Mouse (Mus musculus) E14TG2a.4 (cell line): Measurements from ENCODE around the gene Fndc3a.

Experiments
- H3K27me3 ChIP-seq: 2 replicates; pipeline ENCODE4 v1.6.1; 2014; ENCODE audit warnings: low read length, control low read depth; ENCODE audit not compliant: insufficient read depth
- H3K36me3 ChIP-seq: 2 replicates; pipeline ENCODE4 v1.6.1; 2014; ENCODE audit warnings: low read length, control low read depth; ENCODE audit not compliant: insufficient read depth
- H3K4me1 ChIP-seq: replicated peaks from 2 replicates; pipeline ENCODE4 v1.6.1; 2014; ENCODE audit warnings: low read depth, low read length, control low read depth
- H3K4me3 ChIP-seq: replicated peaks from 2 replicates; pipeline ENCODE4 v1.5.1; 2014; ENCODE audit warnings: mild to moderate bottlenecking, low read length
- H3K9me3 ChIP-seq: 2 replicates; pipeline ENCODE4 v1.6.1; 2014; ENCODE audit warnings: low read length, control low read depth
- CTCF ChIP-seq: conservative IDR thresholded peaks from 2 replicates; pipeline ENCODE4 v1.5.1; 2014; ENCODE audit warnings: low read length
- NANOG ChIP-seq: IDR thresholded peaks from 2 replicates; pipeline ENCODE4 v1.6.1; 2014; ENCODE audit warnings: borderline replicate concordance, low read length, mixed read lengths
- POU5F1 ChIP-seq: IDR thresholded peaks from 2 replicates; pipeline ENCODE4 v1.6.1; 2014; ENCODE audit warnings: low read length, borderline replicate concordance

The Fndc3a gene

DNA sequence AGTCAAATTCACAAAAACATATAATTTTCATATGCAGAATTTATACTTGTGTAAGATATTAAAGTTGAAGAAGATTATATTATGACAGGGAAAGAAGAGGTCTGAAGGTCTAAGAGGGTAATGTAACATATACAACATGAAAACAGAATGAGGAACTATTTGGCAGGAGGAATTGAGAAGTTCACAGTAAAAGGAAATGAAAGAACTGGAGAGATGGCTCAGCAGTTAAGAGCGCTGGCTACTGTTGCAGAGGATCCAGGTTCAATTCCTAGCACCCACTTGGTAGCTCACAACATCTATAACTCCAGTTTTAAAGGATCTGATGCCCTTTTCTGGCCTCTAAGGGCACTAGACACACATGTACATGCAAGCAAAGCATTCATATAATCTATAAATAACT is 65.2 kb downstream of the Fndc3a start:
- TF ChIP-seq POU5F1 (no peak), CTCF (no peak), NANOG (no peak)
- Histone ChIP-seq H3K4me1 (peaks cover 3% of the 10 kb centered on the region; the same call in 1 of the 2 replicates), H3K9me3 (no peaks in the 10 kb centered on the region), H3K36me3 (peaks cover 15% of the 10 kb centered on the region), H3K4me3 (no peak overlapping the region), H3K27me3 (no peaks in the 10 kb centered on the region)

DNA sequence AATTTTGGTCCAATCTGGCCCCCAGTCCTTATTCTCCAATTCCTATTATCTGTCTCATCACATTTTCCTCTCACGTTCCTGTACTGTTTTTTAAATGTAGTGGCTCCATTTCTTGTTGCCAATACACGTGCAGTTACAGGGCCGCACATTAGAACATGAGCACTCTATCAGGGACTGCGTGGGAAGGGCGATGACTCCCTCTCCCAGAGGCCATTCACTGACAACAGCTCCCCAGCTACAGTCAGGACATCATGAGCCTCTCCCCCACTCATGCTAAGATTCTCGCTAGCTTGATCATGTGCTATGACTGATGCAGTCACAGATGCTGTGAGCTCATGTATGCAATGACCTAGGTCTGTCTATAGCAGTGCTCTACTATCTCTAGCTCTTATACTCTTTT is 71.3 kb downstream of the Fndc3a start:
- TF ChIP-seq CTCF (no peak), NANOG (no peak), POU5F1 (no peak)
- peaks cover 13% of the 10 kb centered on the region for H3K36me3 ChIP-seq
- no peak overlapping the region for H3K4me3 ChIP-seq
- no peaks in the 10 kb centered on the region; the same call in 1 of the 2 replicates for H3K4me1 ChIP-seq
- no peaks in the 10 kb centered on the region for H3K27me3 ChIP-seq
- no peaks in the 10 kb centered on the region for H3K9me3 ChIP-seq

DNA sequence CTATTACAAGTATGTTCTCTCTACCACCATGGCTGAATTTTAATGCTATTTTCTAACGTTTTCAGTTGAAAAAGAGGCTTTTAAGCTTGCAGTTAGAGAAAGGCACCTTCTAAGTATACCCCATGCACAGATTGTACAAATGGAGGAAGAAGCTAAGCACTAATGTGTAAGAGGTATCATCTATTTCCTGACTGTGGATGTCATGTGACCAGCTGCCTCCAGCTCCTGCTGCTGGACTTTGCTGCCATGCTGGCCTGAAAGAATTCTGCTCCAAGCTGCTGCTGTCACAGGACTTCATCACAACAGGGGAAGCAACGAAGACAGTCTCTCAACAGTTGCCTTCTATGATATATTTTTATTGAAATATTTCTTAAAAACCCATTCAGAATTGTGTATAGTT is 76.2 kb downstream of the Fndc3a start:
- Histone ChIP-seq H3K9me3 (no peaks in the 10 kb centered on the region), H3K36me3 (no peaks in the 10 kb centered on the region), H3K4me1 (no peaks in the 10 kb centered on the region), H3K4me3 (no peak overlapping the region), H3K27me3 (no peaks in the 10 kb centered on the region)
- TF ChIP-seq NANOG: no peak
- TF ChIP-seq CTCF: no peak
- no peak for TF ChIP-seq POU5F1

DNA sequence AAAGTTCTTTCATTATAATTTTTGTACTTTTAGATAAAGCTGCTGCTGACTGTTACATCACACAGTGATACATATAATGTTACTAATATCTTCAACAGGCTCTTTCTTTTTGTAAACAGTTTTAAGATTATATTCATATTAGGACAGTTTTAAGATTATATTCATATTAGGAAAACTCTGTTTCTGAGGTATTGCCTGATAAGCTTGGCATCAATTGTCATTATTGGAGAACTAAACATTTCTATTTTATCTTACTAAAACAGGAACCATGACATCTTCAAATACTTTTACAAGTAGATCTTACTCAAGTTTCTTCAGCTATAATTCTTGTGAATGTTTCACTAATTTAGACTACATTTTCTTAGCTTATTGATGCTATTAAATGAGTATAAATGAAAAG is 84.4 kb downstream of the Fndc3a start:
- H3K4me3 ChIP-seq: no peak overlapping the region
- no peaks in the 10 kb centered on the region for H3K9me3 ChIP-seq
- H3K36me3 ChIP-seq: peaks cover 3% of the 10 kb centered on the region; the same call in 1 of the 2 replicates
- no peaks in the 10 kb centered on the region for H3K27me3 ChIP-seq
- peaks cover 6% of the 10 kb centered on the region; the same call in 1 of the 2 replicates for H3K4me1 ChIP-seq
- TF ChIP-seq POU5F1 (no peak), CTCF (no peak), NANOG (no peak)

DNA sequence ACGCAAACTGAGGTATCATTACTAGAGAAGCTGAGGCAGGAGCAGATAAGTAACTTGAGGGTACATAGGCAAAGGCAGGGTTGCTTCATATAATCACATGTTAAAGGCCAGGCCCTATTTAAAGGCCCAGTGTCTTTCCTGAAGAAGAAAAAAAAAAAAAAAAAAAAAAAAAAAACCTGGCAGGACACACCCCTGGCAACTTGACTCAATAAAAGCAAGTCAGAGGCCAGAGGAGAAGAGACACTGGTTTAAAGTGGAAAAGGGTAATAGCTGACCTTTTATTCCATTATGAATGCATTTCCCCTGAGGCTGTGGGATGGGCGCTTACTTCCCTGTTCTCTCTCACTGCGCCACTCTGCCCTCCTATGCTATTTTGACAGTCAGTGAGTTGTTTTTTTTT is 105.7 kb downstream of the Fndc3a start:
- Histone ChIP-seq H3K27me3 (no peaks in the 10 kb centered on the region), H3K9me3 (no peaks in the 10 kb centered on the region), H3K4me3 (no peak overlapping the region), H3K4me1 (peaks cover 13% of the 10 kb centered on the region), H3K36me3 (no peaks in the 10 kb centered on the region)
- no peak for TF ChIP-seq POU5F1
- no peak for TF ChIP-seq CTCF
- no peak for TF ChIP-seq NANOG

DNA sequence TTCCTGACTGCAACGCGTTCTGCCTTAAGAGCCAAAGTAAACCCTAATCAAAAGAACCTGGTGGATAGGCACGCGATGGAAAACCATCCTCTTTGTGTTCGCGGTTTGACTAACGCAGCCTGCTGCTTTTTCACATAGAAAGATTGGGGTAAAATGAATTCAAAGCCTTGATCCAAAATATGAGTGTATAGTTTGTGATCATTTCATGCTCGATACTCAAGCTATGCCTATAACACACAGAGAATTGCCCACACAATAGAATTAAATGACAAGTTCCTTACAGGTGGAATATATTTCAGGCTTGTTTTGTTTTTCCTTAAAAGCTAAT is 106.6 kb downstream of the Fndc3a start:
- Histone ChIP-seq H3K9me3 (no peaks in the 10 kb centered on the region), H3K4me3 (peak overlapping the region; percentile 71), H3K4me1 (peaks cover 13% of the 10 kb centered on the region), H3K36me3 (no peaks in the 10 kb centered on the region), H3K27me3 (no peaks in the 10 kb centered on the region)
- no peak for TF ChIP-seq CTCF
- TF ChIP-seq NANOG: no peak
- no peak for TF ChIP-seq POU5F1

DNA sequence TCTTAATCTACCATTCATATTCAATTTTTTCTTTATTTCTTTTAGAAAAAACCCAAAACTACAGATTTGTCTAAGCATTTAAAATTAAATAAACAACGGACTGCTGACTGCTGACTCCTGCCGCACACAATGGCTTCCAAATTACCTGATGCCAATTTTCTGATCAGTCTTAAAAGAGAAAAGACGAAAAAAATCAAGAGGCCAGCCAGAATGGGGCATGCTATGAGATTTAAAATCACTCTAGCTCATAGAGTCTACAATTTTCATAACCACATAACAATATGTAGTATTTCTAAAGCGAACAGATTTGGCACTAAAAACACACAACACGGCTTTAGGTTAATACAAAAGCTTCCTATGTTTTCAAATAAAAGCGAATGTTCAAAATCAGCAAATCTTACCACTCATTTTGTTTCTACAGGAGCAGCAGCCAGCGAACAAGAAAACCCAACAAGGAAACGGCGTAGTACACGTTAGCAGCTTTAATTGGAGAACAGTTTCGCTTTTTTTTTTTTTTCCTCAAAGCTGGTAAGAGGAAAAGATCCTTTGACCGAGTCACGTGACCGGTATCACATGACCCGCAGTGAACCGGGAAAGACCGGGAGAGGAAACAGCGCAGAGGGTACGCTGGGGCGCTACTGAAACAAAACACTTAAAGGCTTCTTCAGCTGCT is 107.1 kb downstream of the Fndc3a start:
- Histone ChIP-seq H3K27me3 (no peaks in the 10 kb centered on the region), H3K4me3 (peak overlapping the region; percentile 71), H3K4me1 (peaks cover 13% of the 10 kb centered on the region), H3K9me3 (no peaks in the 10 kb centered on the region), H3K36me3 (peaks cover 4% of the 10 kb centered on the region)
- no peak for TF ChIP-seq CTCF
- TF ChIP-seq NANOG: no peak
- no peak for TF ChIP-seq POU5F1

DNA sequence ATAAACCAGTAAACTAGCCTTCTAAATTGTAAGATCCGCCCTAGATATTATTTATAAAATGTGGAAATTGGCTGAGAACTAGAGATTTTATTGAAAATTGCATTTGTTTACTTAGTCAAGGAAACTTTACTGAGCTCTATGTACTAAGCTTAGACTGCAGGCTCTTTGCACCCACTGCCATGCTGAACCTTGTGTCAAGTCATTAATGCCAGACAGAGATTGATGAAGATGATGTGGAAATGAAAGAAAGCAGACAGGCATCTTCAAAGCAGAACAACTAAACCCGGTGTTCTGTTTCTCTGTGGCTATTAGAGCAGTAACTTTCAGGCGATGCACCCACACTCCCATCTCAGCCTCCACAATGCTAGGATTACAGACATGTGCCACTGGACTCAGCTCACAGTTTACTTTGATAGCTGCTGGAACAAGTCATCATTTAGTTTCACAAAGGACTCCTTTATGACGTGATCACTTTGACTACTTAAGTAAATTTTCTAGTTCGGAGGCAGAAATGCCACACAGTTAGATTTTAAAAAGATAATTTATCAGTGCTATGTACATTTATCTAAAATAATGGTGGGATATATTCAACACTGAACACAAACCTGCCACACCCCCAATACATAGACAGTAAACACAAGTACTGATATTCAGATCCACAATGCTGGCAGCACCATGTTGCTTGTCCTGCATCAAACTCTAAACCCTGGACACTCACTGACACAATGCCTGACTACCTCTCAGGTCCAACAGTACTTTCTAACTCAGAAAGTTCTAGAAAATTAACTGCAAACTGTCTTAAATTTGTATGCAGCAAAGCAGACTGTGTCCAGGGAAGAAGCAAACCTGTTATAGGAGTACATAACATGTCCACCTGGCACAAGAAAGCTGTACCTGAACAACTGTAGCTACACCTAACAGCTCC is 108.2 kb downstream of the Fndc3a start:
- Histone ChIP-seq H3K9me3 (no peaks in the 10 kb centered on the region), H3K27me3 (no peaks in the 10 kb centered on the region), H3K4me3 (0 out of 2 replicates have a peak overlapping the region, but pooled peaks have one; percentile 71), H3K4me1 (peaks cover 13% of the 10 kb centered on the region), H3K36me3 (peaks cover 12% of the 10 kb centered on the region)
- no peak for TF ChIP-seq NANOG
